Mouse (Mus musculus): ENCODE data around the gene Mei4.

The Mei4 gene

GRCm38 (mm10) chr9:81863181-81863887 lies at the start of gene Mei4:
Mei4 (plus strand) TSS chr9:81863670.
- DNase-seq (ENCODE audit: low read depth, low spot score) = peak; percentile 87

GRCm38 (mm10) chr9:81819715-81820373 lies 43.6 kb upstream of the Mei4 start:
- DNase-seq (ENCODE audit: low read depth, low spot score) = no peak

- no peak for DNase-seq (ENCODE audit: low read depth, low spot score)
Observed at GRCm38 (mm10) chr9:81827560-81827959, 35.9 kb upstream of the Mei4 start.

- no peak for DNase-seq (ENCODE audit: low read depth, low spot score)
Observed at GRCm38 (mm10) chr9:81834056-81834455, 29.4 kb upstream of the Mei4 start.

GRCm38 (mm10) chr9:81858861-81859260 lies 4.6 kb upstream of the Mei4 start:
- DNase-seq (ENCODE audit: low read depth, low spot score) = no peak

- DNase-seq (ENCODE audit: low read depth, low spot score) = no peak
Observed at GRCm38 (mm10) chr9:81863888-81864234, 391 bp downstream of the Mei4 start.

GRCm38 (mm10) chr9:81866032-81866431 lies 2.6 kb downstream of the Mei4 start:
- no peak for DNase-seq (ENCODE audit: low read depth, low spot score)

- no peak for DNase-seq (ENCODE audit: low read depth, low spot score)
Observed at GRCm38 (mm10) chr9:81921456-81921855, 58.0 kb downstream of the Mei4 start.

- no peak for DNase-seq (ENCODE audit: low read depth, low spot score)
Observed at GRCm38 (mm10) chr9:81924744-81925143, 61.3 kb downstream of the Mei4 start.

- no peak for DNase-seq (ENCODE audit: low read depth, low spot score)
Observed at GRCm38 (mm10) chr9:81940533-81940932, 77.1 kb downstream of the Mei4 start.

- DNase-seq (ENCODE audit: low read depth, low spot score) = no peak
Observed at GRCm38 (mm10) chr9:81945624-81946023, 82.2 kb downstream of the Mei4 start.

- DNase-seq (ENCODE audit: low read depth, low spot score) = no peak
Observed at GRCm38 (mm10) chr9:81956858-81957257, 93.4 kb downstream of the Mei4 start.

GRCm38 (mm10) chr9:81957842-81958241 lies 94.4 kb downstream of the Mei4 start:
- DNase-seq (ENCODE audit: low read depth, low spot score) = no peak

- DNase-seq (ENCODE audit: low read depth, low spot score) = no peak
Observed at GRCm38 (mm10) chr9:81966765-81967164, 103.3 kb downstream of the Mei4 start.

- no peak for DNase-seq (ENCODE audit: low read depth, low spot score)
Observed at GRCm38 (mm10) chr9:81968935-81969334, 105.5 kb downstream of the Mei4 start.

GRCm38 (mm10) chr9:81982461-81982860 lies 119.0 kb downstream of the Mei4 start:
- DNase-seq (ENCODE audit: low read depth, low spot score) = no peak

GRCm38 (mm10) chr9:82012991-82013390 lies 149.5 kb downstream of the Mei4 start:
- DNase-seq (ENCODE audit: low read depth, low spot score) = no peak

- DNase-seq (ENCODE audit: low read depth, low spot score) = no peak
Observed at GRCm38 (mm10) chr9:82042515-82043056, 179.1 kb downstream of the Mei4 start.

- no peak for DNase-seq (ENCODE audit: low read depth, low spot score)
Observed at GRCm38 (mm10) chr9:82044517-82044916, 181.0 kb downstream of the Mei4 start.

GRCm38 (mm10) chr9:82073832-82074231 lies 210.4 kb downstream of the Mei4 start:
- DNase-seq (ENCODE audit: low read depth, low spot score) = no peak

GRCm38 (mm10) chr9:82075270-82075669 lies 211.8 kb downstream of the Mei4 start:
- no peak for DNase-seq (ENCODE audit: low read depth, low spot score)

- no peak for DNase-seq (ENCODE audit: low read depth, low spot score)
Observed at GRCm38 (mm10) chr9:82096409-82096808, 232.9 kb downstream of the Mei4 start.

GRCm38 (mm10) chr9:82114865-82115264 lies 251.4 kb downstream of the Mei4 start:
- no peak for DNase-seq (ENCODE audit: low read depth, low spot score)
